Mouse (Mus musculus) thymus, postnatal 36 days (tissue): Measurements from ENCODE around the gene Amfr.
A peak's percentile ranks its signal among the peaks of the same experiment; 100 is the strongest.

Source experiments
- DNase-seq, 2 experiments: peaks; one replicate each; pipeline ENCODE4 v3.0.0; 2022; ENCODE audit warnings: mixed read lengths in 2 of 2

Gene Amfr

GRCm38 (mm10) chr8:94012013-94012951 is at the start of gene Amfr:
Gene Amfr, minus strand, starts transcription at chr8:94012842.
- peak; percentile 65 to 70 for DNase-seq

DNA sequence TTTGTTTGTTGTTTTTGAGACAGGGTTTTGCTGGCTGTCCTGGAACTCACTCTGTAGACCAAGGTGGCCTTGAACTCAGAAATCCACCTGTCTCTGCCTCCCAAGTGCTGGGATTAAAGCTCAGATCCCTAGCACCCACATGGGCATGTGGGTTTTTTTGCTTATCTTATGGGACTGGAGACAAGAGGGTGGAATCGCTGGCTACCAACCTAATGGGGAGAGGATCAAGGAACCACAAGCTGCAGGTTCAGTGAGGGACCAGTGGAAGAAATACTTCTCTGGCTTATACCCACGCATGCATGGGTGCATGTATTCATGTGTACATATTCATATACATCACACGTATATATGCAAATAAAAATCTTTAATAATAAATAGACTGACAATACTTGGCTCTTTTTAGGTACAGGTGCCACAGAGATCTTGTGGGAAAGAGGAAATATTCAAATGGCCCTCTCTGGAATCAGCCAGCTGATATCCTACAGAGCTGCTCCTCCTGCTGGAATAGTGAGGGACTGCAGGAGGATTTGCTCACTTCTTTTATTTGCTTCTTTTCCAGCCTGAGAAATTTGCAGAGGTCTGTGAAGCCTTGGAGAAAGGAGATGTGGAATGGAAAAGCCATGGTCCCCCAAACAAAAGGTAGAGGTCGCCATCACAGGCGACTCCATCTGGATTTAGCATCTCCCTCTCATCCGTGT is 44.7 kb upstream of the Amfr start:
- peak in 1 of 2 experiments; percentile 25 for DNase-seq

DNA sequence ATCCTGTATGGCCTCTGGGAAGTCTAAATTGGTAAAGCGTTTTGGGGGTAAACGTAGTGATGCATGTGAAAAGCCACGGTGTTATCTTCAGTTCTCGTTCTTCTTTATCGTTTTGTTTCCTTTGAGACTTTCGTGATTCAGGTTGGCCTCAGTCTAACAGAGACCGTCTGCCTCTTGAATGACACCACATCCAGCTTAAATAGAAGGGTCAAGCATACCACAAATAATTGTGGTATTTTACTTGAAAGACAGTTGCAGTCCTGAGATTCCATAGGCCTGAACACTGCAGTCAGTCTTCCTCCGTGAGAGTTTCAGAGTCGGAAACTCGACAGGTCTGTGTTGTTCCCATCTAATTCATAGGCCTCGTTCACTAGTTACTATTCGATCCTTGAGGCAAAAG is 40.1 kb upstream of the Amfr start:
- DNase-seq: no peak

- no peak for DNase-seq
Measured at GRCm38 (mm10) chr8:94047845-94048244, 35.2 kb upstream of the Amfr start.

GRCm38 (mm10) chr8:94037806-94038205 is 25.2 kb upstream of the Amfr start:
- no peak for DNase-seq

GRCm38 (mm10) chr8:94036944-94037524 is 24.4 kb upstream of the Amfr start, which contains the start of the genes Nudt21 and Ogfod1:
Gene Nudt21, minus strand, starts transcription at chr8:94037031.
Gene Ogfod1, plus strand, starts transcription at chr8:94037198.
- DNase-seq: peak; percentile 89 to 92

DNA sequence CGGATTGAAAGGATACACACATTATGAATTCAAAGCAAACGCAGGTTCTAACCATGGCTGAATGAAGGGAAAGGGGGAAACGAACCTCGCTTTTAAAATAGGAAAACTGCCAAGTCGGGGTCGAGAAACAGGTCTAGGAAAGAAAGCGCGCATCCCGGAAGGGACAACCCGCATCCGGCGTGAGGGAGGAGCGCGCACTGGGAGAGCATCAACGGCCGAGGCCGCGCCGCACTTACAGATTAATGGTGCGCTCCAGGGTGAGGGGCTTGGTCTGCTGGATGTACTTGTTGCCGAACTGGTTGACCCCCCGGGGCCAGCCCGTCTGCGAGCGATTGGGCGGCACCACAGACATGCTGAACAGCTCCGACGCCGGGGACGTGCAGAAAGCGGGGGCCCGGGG is 23.9 kb upstream of the Amfr start:
- peak; percentile 65 to 72 for DNase-seq

- DNase-seq: no peak
Measured at GRCm38 (mm10) chr8:94035200-94035599, 22.6 kb upstream of the Amfr start.

GRCm38 (mm10) chr8:94033601-94034000 is 21.0 kb upstream of the Amfr start:
- DNase-seq: no peak

DNA sequence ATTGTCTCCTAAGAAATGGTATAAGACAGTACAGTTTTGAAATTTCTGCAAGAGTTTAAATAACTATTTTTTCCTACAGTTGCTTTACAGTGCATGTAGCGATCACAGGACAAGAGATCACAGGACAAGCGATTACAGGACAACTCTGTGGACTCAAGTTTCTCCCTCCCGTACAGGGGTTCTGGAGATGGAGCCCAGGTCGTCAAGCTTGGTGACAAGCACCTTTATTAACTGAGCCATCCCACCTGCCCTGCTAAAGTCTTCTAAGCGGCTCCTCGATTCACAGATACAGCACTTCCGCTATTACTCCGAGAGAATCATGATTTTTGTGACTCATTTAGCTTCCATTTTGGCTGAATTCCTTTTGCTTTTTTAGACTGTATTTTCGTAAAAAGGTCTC is 17.1 kb upstream of the Amfr start:
- DNase-seq: no peak

- DNase-seq: no peak
Measured at GRCm38 (mm10) chr8:94023916-94024315, 11.3 kb upstream of the Amfr start.

GRCm38 (mm10) chr8:94013026-94013612 is 477 bp upstream of the Amfr start:
- no peak for DNase-seq

DNA sequence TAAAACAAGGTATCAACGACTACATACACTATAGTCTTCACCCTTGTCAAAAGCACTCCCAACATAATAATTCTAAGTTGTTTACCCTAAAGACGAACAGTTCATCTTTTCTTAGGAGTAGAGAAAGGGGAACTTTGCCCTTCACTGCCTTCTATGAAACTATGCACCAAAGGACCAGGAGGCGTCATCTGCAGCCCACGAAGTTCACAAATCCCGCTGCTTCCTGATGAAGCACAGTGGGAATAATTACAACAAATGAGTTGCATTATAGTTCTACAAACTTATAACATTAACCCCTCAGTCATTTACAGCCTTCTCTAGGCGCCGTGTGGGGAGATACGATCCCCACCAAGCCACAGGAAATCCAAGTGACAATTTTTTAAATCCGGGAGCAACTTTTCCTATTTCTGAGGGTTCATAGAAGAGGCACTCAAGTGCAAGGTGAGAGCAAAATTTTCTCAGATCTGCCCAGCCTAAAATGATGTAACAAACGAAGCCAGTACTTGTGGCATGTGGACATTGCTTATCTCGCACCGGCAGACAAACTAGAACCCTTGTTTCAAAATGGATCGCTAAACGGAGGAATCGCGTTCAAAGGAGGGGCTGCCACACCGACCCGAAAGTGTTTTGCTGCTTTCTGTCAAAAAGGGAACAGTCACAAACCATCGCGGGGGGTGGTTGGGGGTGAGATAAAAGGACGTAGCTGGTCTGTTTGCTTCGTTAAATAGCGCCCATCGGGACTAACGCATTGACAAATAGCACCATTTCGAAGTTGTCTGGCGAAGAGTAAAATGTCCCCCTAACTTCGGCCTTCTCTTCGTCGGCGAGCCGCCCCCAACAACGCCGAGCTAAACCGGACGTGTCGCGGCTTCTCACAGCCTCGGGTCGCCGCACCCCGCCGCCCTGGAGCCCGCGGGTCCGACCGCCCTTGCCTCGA is 1.3 kb downstream of the Amfr start:
- DNase-seq: no peak

DNA sequence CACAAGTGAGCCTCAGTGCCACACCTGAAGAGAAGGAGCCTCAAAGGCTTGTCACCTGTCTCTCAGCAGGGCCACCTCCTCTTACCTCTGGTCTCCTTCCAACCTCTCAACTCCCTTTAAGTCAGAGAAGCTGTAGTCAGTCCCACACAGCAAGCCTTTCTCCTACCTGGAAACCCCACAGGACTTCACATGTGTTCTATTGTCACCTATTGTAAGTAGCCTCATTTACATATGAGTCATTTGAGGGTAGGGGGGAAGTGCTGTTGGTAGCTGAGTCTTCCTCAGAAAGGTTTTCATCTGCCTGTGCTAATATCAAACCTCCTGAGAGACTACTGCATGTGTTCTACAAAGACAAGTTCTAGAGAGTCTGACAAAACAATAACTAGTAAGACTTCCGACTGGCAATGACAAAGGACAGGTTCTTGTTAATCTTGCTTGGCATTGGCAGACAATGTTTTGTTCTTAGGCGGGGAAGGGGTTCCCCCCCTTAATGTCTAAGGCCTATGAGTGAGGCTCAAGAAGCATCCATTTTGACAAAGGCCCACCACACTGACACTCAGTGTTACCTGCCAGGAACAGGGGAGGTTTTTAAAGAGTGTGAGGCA is 2.4 kb downstream of the Amfr start:
- DNase-seq: no peak

DNA sequence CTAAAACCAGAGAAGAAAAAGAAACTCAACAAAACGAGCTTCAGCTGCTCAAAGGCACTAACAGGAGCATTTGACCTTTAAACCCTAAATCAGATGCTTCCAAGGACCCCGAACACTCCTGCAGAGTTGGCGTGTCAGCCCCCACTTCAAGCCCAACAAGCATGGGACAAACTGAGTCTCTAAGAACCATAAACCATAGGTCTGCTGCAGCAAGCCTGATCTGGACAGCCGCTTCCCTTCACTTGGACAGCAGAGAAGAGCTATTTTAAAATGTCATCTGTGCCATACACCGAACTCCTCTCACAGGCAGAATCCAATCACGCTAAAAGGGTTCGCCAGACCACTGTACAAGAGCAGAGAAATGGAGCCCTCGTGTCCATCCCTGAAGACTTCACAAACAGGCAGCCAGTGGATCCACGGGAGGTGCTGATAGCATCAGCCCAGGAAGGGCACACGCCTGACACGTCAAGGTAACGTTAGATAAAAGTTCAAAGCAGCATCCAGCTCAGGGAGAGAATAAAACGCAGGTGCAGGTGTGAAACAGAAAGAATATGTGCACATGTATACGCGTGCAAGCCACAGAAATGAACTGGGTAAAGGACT is 3.3 kb downstream of the Amfr start:
- no peak for DNase-seq

DNA sequence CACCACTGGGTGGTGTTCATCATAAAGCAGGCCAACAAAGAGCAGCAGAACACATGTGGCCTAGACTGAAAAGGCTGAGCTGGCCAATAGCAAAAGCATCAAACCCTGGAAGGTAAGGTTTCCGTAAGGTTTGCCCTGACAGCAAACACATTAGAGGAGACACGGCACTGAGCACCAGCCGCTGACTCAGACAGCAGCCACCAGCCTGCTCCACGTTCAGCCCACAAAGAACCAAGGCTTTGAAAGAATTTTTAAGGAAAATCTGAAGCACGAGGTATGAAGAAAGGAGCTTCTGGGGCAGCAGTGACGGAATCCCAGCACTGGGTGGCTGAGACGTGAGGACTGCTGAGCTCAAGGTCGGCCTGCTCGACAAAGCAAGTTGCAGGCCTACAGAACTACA is 8.5 kb downstream of the Amfr start:
- DNase-seq: no peak

DNA sequence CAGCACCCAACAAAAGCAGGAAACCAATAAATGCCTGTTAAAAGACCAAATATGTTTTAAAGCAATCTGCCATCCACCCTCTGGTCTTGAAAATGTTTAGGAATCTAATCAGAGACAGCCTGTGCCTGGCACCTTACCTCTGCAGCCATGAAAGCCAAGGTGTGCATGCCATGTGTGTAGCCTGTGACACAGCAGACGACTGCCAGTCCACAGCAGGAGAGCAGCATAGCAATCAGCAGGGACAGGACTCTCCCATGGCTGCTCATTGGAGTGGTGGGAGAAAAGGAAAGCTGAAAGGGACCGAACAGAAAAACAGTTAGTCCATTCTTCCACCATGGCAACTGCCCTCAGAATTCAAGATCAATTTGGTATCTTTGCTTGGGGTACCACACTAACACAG is 13.7 kb downstream of the Amfr start:
- DNase-seq: no peak

- no peak for DNase-seq
Measured at GRCm38 (mm10) chr8:93989739-93990138, 22.9 kb downstream of the Amfr start.

DNA sequence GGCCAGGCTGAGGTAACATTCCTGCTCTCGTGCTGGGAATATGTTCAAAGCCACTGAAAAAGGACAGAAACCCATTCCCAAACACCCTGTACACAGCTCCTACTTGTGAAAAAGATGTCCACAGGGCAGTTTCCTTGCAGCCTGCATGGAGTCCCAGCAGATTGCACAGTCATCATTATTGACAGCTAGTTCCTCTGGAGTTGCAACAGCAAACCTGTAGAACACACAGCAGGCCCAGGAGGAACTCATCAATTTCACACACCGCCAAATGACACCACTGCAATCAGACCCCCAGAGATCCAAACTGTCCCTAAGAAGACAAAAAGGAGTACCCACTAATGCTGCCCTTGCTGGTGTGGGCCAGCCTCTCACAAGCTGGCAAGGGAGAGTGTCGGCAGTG is 27.9 kb downstream of the Amfr start:
- DNase-seq: no peak

- no peak for DNase-seq
Measured at GRCm38 (mm10) chr8:93983827-93984226, 28.8 kb downstream of the Amfr start.

DNA sequence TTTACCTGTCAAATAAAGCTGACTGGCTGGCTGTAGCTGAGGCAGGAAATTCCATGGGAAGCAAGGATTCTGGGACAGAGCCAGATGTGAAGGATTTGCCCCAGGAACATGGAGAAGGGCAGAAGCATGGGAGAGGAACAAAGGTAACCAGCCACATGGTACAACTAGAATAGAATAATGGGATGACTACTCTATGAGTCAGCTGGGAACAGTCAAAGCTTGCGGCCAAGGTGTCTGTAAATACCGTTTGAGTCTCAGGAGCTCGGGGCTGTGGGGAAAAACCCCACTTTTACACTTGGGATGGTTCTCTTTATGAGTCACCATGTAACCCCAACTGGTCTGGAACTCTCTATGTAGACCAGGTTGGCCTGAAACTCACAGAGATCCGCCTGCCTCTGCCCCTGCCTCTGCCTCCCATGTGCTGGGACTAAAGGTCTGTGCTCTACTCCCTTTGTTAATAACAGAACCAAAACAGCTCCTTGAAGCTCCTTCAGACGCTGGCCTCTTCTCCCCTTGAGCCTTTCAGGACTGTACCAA is 30.9 kb downstream of the Amfr start:
- DNase-seq: no peak
